Mouse (Mus musculus) lung, adult 2 months (tissue): ENCODE data around the gene Urad.

Experiments
- CTCF ChIP-seq: fragments of 200-500 bp; IDR thresholded peaks from 2 replicates; pipeline ENCODE4 v1.5.1; 2011; ENCODE audit warnings: mild to moderate bottlenecking, low read length, control low read depth; ENCODE audit not compliant: insufficient read depth
- POLR2A ChIP-seq: fragments of 200-500 bp; IDR thresholded peaks from 2 replicates; pipeline ENCODE4 v1.6.1; 2011; ENCODE audit warnings: low read depth, mild to moderate bottlenecking, control low read depth, low read length, borderline replicate concordance; ENCODE audit errors: extremely low read depth

DNA sequence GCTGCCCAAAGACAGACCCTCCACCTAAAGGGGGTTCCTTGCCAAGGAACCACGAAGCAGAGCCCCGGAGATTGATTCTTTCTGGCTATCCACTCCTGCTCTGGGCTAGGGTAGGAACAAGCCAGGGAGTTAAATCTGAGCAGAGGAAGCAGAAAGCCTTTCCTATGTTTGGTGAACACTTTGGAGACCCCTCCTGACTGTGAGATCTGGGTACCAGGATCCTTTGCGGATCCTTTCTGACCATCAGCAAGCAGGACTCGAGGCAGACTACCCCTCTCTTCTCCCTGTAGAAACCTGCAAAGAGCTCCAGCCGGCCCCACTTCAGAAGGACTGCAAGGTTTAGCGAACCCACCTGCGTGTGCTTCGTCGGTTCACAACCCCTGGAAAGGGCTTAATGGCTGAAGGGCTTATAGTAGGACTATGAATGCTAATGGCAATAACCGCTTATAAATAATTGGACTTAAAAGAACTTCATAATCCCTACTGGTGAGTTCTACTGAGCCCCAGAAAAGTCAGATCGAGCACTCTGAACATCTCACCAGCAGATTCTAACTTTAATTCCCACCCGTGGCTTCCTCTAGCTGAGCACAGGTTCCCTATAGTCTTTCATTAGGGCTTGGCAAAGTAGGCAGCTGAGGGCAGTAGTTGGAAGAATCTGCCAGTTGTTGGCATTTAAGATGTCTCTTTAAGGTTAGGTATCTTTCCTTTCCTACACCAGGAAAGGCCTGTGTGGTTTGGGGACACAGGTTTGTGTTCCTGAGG, 50.0 kb downstream of the Urad start:
- TF ChIP-seq CTCF (no peak), POLR2A (no peak)
